Mouse (Mus musculus): Measurements from ENCODE around the gene Sorl1.

- TF ChIP-seq EP300 (IDR thresholded peaks at IDR 0.05; ENCODE audit: low read depth), result no peak
- TF ChIP-seq CTCF (IDR thresholded peaks at IDR 0.05; ENCODE audit: low read depth), result no peak
These were observed 148.1 kb downstream of the Sorl1 start for GRCm38 (mm10) chr9:41975968-41976367.

Measured in heart, postnatal 0 days (tissue).